Mouse (Mus musculus): ENCODE data around the gene Tspan11.

- TF ChIP-seq CTCF (IDR thresholded peaks at IDR 0.05; ENCODE audit: low read depth) (no peak), EP300 (IDR thresholded peaks at IDR 0.05; ENCODE audit: low read depth) (no peak)
Observed at GRCm38 (mm10) chr6:127839538-127839937, 47.9 kb upstream of the Tspan11 start.
